ENCODE assay signal across 11 mouse cellular contexts in the genomic region with DNA sequence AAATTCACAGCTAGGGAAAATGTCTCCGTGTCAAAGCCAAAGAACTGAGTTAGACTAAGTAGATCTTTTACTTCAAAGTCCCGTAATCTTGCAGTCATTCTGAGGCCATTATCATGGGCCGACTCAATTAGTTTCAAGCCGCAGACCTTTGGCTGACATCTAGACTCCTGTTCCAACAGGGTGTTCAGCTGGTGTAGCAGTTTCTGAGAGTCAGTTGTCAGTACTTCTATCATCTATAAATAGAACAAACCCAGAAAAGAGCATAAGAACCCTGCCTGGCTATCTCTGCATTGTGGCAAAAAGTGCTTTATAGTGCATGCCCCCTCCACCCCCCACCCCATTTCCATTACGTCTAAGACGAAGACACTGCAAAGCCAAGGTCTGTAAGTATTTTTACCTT. TPM values are rescaled to one million over a fixed set of nuclear protein-coding genes. Genes with fewer than 3 reads are reported as not detected.
A peak's percentile ranks its signal among the peaks of the same experiment; 100 is the strongest.
DNase-seq lines count a peak whose midpoint lies in the region; ATAC-seq and TF ChIP-seq lines count a peak whose summit lies in the region.
"Had no signal": no experiment of that assay in that cellular context is flagged by ENCODE, and none has a peak within 500 bp of the region (broad histone marks: within the 10 kb centered on the region; RNA-seq: fewer than 3 reads in every experiment).

No protein-coding gene starts in this region.

- TF ChIP-seq CTCF in lung, adult 2 months (IDR thresholded peaks at IDR 0.05; ENCODE audit: insufficient read depth, low read length) = no peak

- no peak for TF ChIP-seq POLR2A in lung, adult 2 months (IDR thresholded peaks at IDR 0.05; ENCODE audit: borderline replicate concordance, extremely low read depth, low read depth, low read length)

- peak overlapping the region; percentile 79; the same call in 1 of the 2 replicates for H3K4me2 ChIP-seq in embryonic facial prominence, embryonic 12.5 days (replicated peaks)
- peak overlapping the region; percentile 63 for H3K4me2 ChIP-seq in lung, embryonic 16.5 days (ENCODE audit: low read depth, low read length)
- peak overlapping the region; percentile 69 for H3K4me2 ChIP-seq in intestine, embryonic 14.5 days (ENCODE audit: low read length)
- H3K4me2 ChIP-seq in stomach, embryonic 15.5 days = peak overlapping the region; percentile 64

- H3K36me3 ChIP-seq in embryonic facial prominence, embryonic 12.5 days = 0 out of 2 replicates have a peak, but pooled peaks cover 2% of the 10 kb centered on the region
- peaks cover 12% of the 10 kb centered on the region for H3K36me3 ChIP-seq in embryonic facial prominence, embryonic 10.5 days (replicated peaks)
- H3K36me3 ChIP-seq in lung, embryonic 16.5 days (ENCODE audit: control insufficient read depth, insufficient read depth, low read length) = peaks cover 8% of the 10 kb centered on the region
- peaks cover 18% of the 10 kb centered on the region; the same call in 1 of the 2 replicates for H3K36me3 ChIP-seq in intestine, embryonic 14.5 days (ENCODE audit: control insufficient read depth, insufficient read depth, low read length)
- 0 out of 2 replicates have a peak, but pooled peaks cover 10% of the 10 kb centered on the region for H3K36me3 ChIP-seq in stomach, embryonic 15.5 days

- no peak overlapping the region for H3K9ac ChIP-seq in embryonic facial prominence, embryonic 12.5 days
- no peak overlapping the region for H3K9ac ChIP-seq in lung, embryonic 16.5 days (ENCODE audit: low read length)
- H3K9ac ChIP-seq in intestine, embryonic 14.5 days (ENCODE audit: low read length) = no peak overlapping the region
- H3K9ac ChIP-seq in stomach, embryonic 15.5 days = no peak overlapping the region

- H3K27me3 ChIP-seq in embryonic facial prominence, embryonic 12.5 days = no peaks in the 10 kb centered on the region
- no peaks in the 10 kb centered on the region for H3K27me3 ChIP-seq in embryonic facial prominence, embryonic 10.5 days (replicated peaks; ENCODE audit: low read depth, poor library complexity, severe bottlenecking)
- no peaks in the 10 kb centered on the region for H3K27me3 ChIP-seq in lung, embryonic 16.5 days (ENCODE audit: control insufficient read depth, insufficient read depth, low read depth, low read length)
- H3K27me3 ChIP-seq in intestine, embryonic 14.5 days (replicated peaks; ENCODE audit: control insufficient read depth, insufficient read depth, low read length) = no peaks in the 10 kb centered on the region
- no peaks in the 10 kb centered on the region for H3K27me3 ChIP-seq in stomach, embryonic 15.5 days (replicated peaks)

- no peak overlapping the region for H3K27ac ChIP-seq in embryonic facial prominence, embryonic 12.5 days
- H3K27ac ChIP-seq in embryonic facial prominence, embryonic 10.5 days (replicated peaks) = no peak overlapping the region
- no peak overlapping the region for H3K27ac ChIP-seq in lung, embryonic 16.5 days (ENCODE audit: low read length)
- H3K27ac ChIP-seq in intestine, embryonic 14.5 days (ENCODE audit: low read depth) = no peak overlapping the region
- no peak overlapping the region for H3K27ac ChIP-seq in stomach, embryonic 15.5 days

- no peak for ATAC-seq in embryonic facial prominence, embryonic 12.5 days (ENCODE audit: insufficient number of reproducible peaks, insufficient read depth, low FRiP score, low TSS enrichment)
- ATAC-seq in lung, embryonic 16.5 days (ENCODE audit: low read depth) = no peak
- ATAC-seq in intestine, embryonic 14.5 days (replicated peaks; ENCODE audit: low FRiP score, low TSS enrichment, low read depth) = no peak
- ATAC-seq in stomach, embryonic 15.5 days (ENCODE audit: insufficient read depth, low FRiP score, low read depth) = no peak
- no peak for ATAC-seq in granulocyte monocyte progenitor cell, adult 5-6 weeks (replicated peaks; ENCODE audit: poor library complexity, severe bottlenecking)

- 61% methylated on average over 6 of the region's 6 CpGs for WGBS in embryonic facial prominence, embryonic 12.5 days
- WGBS in embryonic facial prominence, embryonic 10.5 days = 78% methylated on average over 6 of the region's 6 CpGs
- 44% methylated on average over 6 of the region's 6 CpGs for WGBS in lung, embryonic 16.5 days
- 60% methylated on average over 6 of the region's 6 CpGs for WGBS in lung, adult 2 months
- 65% methylated on average over 6 of the region's 6 CpGs for WGBS in intestine, embryonic 14.5 days
- 41% methylated on average over 6 of the region's 6 CpGs for WGBS in stomach, embryonic 15.5 days

- H3K9me3 ChIP-seq in embryonic facial prominence, embryonic 12.5 days = no peaks in the 10 kb centered on the region
- no peaks in the 10 kb centered on the region for H3K9me3 ChIP-seq in embryonic facial prominence, embryonic 10.5 days
- H3K9me3 ChIP-seq in lung, embryonic 16.5 days (ENCODE audit: control insufficient read depth, low read length) = no peaks in the 10 kb centered on the region
- no peaks in the 10 kb centered on the region for H3K9me3 ChIP-seq in intestine, embryonic 14.5 days (ENCODE audit: control insufficient read depth, low read length)
- H3K9me3 ChIP-seq in stomach, embryonic 15.5 days = no peaks in the 10 kb centered on the region

- no peak for DNase-seq in embryonic facial prominence, embryonic 10.5 days (ENCODE audit: low spot score)
- no peak for DNase-seq in lung, adult 2 months
- no peak for DNase-seq in intestine, embryonic 14.5 days (ENCODE audit: low spot score)
- DNase-seq in layer of hippocampus, postnatal 10 days (ENCODE audit: low spot score in 2 of 2) = no peak
- DNase-seq: adrenal gland, postnatal 25 days; lung, postnatal 36 days; spleen, adult 18-20 months had no signal

- H3K4me3 ChIP-seq in embryonic facial prominence, embryonic 12.5 days = no peak overlapping the region
- H3K4me3 ChIP-seq in embryonic facial prominence, embryonic 10.5 days = no peak overlapping the region
- H3K4me3 ChIP-seq in lung, embryonic 16.5 days (ENCODE audit: low read length) = 0 out of 2 replicates have a peak overlapping the region, but pooled peaks have one; percentile 11
- H3K4me3 ChIP-seq in lung, adult 2 months (replicated peaks; ENCODE audit: extremely low read depth, low read depth, low read length) = no peak overlapping the region
- 0 out of 2 replicates have a peak overlapping the region, but pooled peaks have one; percentile 67 for H3K4me3 ChIP-seq in intestine, embryonic 14.5 days (ENCODE audit: low read depth, low read length)
- H3K4me3 ChIP-seq in stomach, embryonic 15.5 days (replicated peaks) = no peak overlapping the region; the same call in 1 of the 2 replicates

- peaks cover 10% of the 10 kb centered on the region; the same call in 1 of the 2 replicates for H3K4me1 ChIP-seq in embryonic facial prominence, embryonic 12.5 days
- peaks cover 20% of the 10 kb centered on the region for H3K4me1 ChIP-seq in embryonic facial prominence, embryonic 10.5 days
- H3K4me1 ChIP-seq in lung, embryonic 16.5 days (replicated peaks; ENCODE audit: control insufficient read depth, insufficient read depth, low read length) = peaks cover 7% of the 10 kb centered on the region
- H3K4me1 ChIP-seq in lung, adult 2 months (ENCODE audit: control insufficient read depth, insufficient read depth, low read length) = no peaks in the 10 kb centered on the region; the same call in 1 of the 2 replicates
- peaks cover 3% of the 10 kb centered on the region; the same call in 1 of the 2 replicates for H3K4me1 ChIP-seq in intestine, embryonic 14.5 days (replicated peaks; ENCODE audit: control insufficient read depth, insufficient read depth, low read length)
- H3K4me1 ChIP-seq in stomach, embryonic 15.5 days = 0 out of 2 replicates have a peak, but pooled peaks cover 3% of the 10 kb centered on the region

RNA-seq across cellular contexts. Expression of gene Ccng1, which starts 1.3 kb away (rescaled TPM):
- polyA plus RNA-seq in embryonic facial prominence, embryonic 12.5 days (2016; fragmentation: Nextera tagmentation; extraction: Ambion mirVana) = 34.3 and 39.9 TPM in 2 replicates
- 31.2 and 31.5 TPM in 2 replicates for polyA plus RNA-seq in embryonic facial prominence, embryonic 10.5 days (2016; fragmentation: Nextera tagmentation; extraction: Ambion mirVana)
- polyA plus RNA-seq in lung, embryonic 16.5 days (2015; fragmentation: Nextera tagmentation; extraction: Ambion mirVana) = 42.3 and 42.4 TPM in 2 replicates
- 11.5 and 19.8 TPM in 2 replicates for polyA plus RNA-seq in lung, adult 2 months (2012; rRNA removed)
- polyA plus RNA-seq in intestine, embryonic 14.5 days (2014; fragmentation: Nextera tagmentation; extraction: Ambion mirVana) = 43.3 and 44.5 TPM in 2 replicates
- polyA plus RNA-seq in stomach, embryonic 15.5 days (2015; fragmentation: Nextera tagmentation; extraction: Ambion mirVana) = 49.4 and 57.8 TPM in 2 replicates
- total RNA-seq in granulocyte monocyte progenitor cell, adult 5-6 weeks (2014; fragmentation: Nextera tagmentation) = 44.0 and 58.2 TPM in 2 replicates
- total RNA-seq in granulocyte monocyte progenitor cell, adult 5-6 weeks (2017) = 53.7 and 71.2 TPM in 2 replicates
- total RNA-seq in layer of hippocampus, postnatal 10 days (2021) = 10 to 100 TPM; 63.1 to 71.6 TPM

RNA-seq across cellular contexts. Expression of gene Nudcd2, which starts 20.4 kb away (rescaled TPM):
- 166 and 178 TPM in 2 replicates for polyA plus RNA-seq in embryonic facial prominence, embryonic 12.5 days (2016; fragmentation: Nextera tagmentation; extraction: Ambion mirVana)
- 222 and 227 TPM in 2 replicates for polyA plus RNA-seq in embryonic facial prominence, embryonic 10.5 days (2016; fragmentation: Nextera tagmentation; extraction: Ambion mirVana)
- 129 and 137 TPM in 2 replicates for polyA plus RNA-seq in lung, embryonic 16.5 days (2015; fragmentation: Nextera tagmentation; extraction: Ambion mirVana)
- 6.7 and 8.4 TPM in 2 replicates for polyA plus RNA-seq in lung, adult 2 months (2012; rRNA removed)
- 147 and 149 TPM in 2 replicates for polyA plus RNA-seq in intestine, embryonic 14.5 days (2014; fragmentation: Nextera tagmentation; extraction: Ambion mirVana)
- polyA plus RNA-seq in stomach, embryonic 15.5 days (2015; fragmentation: Nextera tagmentation; extraction: Ambion mirVana) = 130 and 151 TPM in 2 replicates
- total RNA-seq in granulocyte monocyte progenitor cell, adult 5-6 weeks (2014; fragmentation: Nextera tagmentation) = 77.5 and 108 TPM in 2 replicates
- 176 and 201 TPM in 2 replicates for total RNA-seq in granulocyte monocyte progenitor cell, adult 5-6 weeks (2017)
- total RNA-seq in layer of hippocampus, postnatal 10 days (2021) = 10 to 100 TPM; 24.1 to 25.0 TPM

RNA-seq across cellular contexts. Expression of gene Hmmr, which starts 20.6 kb away (rescaled TPM):
- 47.2 and 54.9 TPM in 2 replicates for polyA plus RNA-seq in embryonic facial prominence, embryonic 12.5 days (2016; fragmentation: Nextera tagmentation; extraction: Ambion mirVana)
- polyA plus RNA-seq in embryonic facial prominence, embryonic 10.5 days (2016; fragmentation: Nextera tagmentation; extraction: Ambion mirVana) = 59.2 and 59.4 TPM in 2 replicates
- polyA plus RNA-seq in lung, embryonic 16.5 days (2015; fragmentation: Nextera tagmentation; extraction: Ambion mirVana) = 53.2 and 55.1 TPM in 2 replicates
- polyA plus RNA-seq in lung, adult 2 months (2012; rRNA removed) = 0.33 and 0.71 TPM in 2 replicates
- 45.0 and 48.0 TPM in 2 replicates for polyA plus RNA-seq in intestine, embryonic 14.5 days (2014; fragmentation: Nextera tagmentation; extraction: Ambion mirVana)
- 48.0 and 51.0 TPM in 2 replicates for polyA plus RNA-seq in stomach, embryonic 15.5 days (2015; fragmentation: Nextera tagmentation; extraction: Ambion mirVana)
- 11.1 and 27.0 TPM in 2 replicates for total RNA-seq in granulocyte monocyte progenitor cell, adult 5-6 weeks (2014; fragmentation: Nextera tagmentation)
- total RNA-seq in granulocyte monocyte progenitor cell, adult 5-6 weeks (2017) = 71.2 and 85.8 TPM in 2 replicates
- total RNA-seq in layer of hippocampus, postnatal 10 days (2021) = 1 to 10 TPM; 3.0 to 3.2 TPM

RNA-seq across cellular contexts. Expression of gene Mat2b, which starts 58.8 kb away (rescaled TPM):
- 80.6 and 89.0 TPM in 2 replicates for polyA plus RNA-seq in embryonic facial prominence, embryonic 12.5 days (2016; fragmentation: Nextera tagmentation; extraction: Ambion mirVana)
- polyA plus RNA-seq in embryonic facial prominence, embryonic 10.5 days (2016; fragmentation: Nextera tagmentation; extraction: Ambion mirVana) = 96.0 and 106 TPM in 2 replicates
- polyA plus RNA-seq in lung, embryonic 16.5 days (2015; fragmentation: Nextera tagmentation; extraction: Ambion mirVana) = 99.4 and 106 TPM in 2 replicates
- 32.0 and 38.8 TPM in 2 replicates for polyA plus RNA-seq in lung, adult 2 months (2012; rRNA removed)
- 88.4 and 89.8 TPM in 2 replicates for polyA plus RNA-seq in intestine, embryonic 14.5 days (2014; fragmentation: Nextera tagmentation; extraction: Ambion mirVana)
- 84.4 and 89.6 TPM in 2 replicates for polyA plus RNA-seq in stomach, embryonic 15.5 days (2015; fragmentation: Nextera tagmentation; extraction: Ambion mirVana)
- 76.7 and 94.3 TPM in 2 replicates for total RNA-seq in granulocyte monocyte progenitor cell, adult 5-6 weeks (2014; fragmentation: Nextera tagmentation)
- total RNA-seq in granulocyte monocyte progenitor cell, adult 5-6 weeks (2017) = 111 and 159 TPM in 2 replicates
- total RNA-seq in layer of hippocampus, postnatal 10 days (2021) = 10 to 100 TPM; 82.4 to 89.3 TPM

Comparison
In these comparisons a context has a peak if more than half of its experiments do, and no peak if none do; other contexts are left out.
1. H3K4me3 ChIP-seq: peak in lung, embryonic 16.5 days (single experiment) and intestine, embryonic 14.5 days (single experiment); none in embryonic facial prominence, embryonic 12.5 days (single experiment), embryonic facial prominence, embryonic 10.5 days (single experiment), lung, adult 2 months (single experiment) and stomach, embryonic 15.5 days (single experiment).
2. RNA of gene Nudcd2, which starts 20.4 kb away (polyA plus RNA-seq): 222 to 227 TPM in embryonic facial prominence, embryonic 10.5 days, 166 to 178 TPM in embryonic facial prominence, embryonic 12.5 days, 147 to 149 TPM in intestine, embryonic 14.5 days, 129 to 137 TPM in lung, embryonic 16.5 days and 130 to 151 TPM in stomach, embryonic 15.5 days; 6.7 to 8.4 TPM in lung, adult 2 months; every median in the first group is over 10 times any median in the second.
3. RNA of gene Hmmr, which starts 20.6 kb away (polyA plus RNA-seq): 59.2 to 59.4 TPM in embryonic facial prominence, embryonic 10.5 days, 53.2 to 55.1 TPM in lung, embryonic 16.5 days, 47.2 to 54.9 TPM in embryonic facial prominence, embryonic 12.5 days, 48.0 to 51.0 TPM in stomach, embryonic 15.5 days and 45.0 to 48.0 TPM in intestine, embryonic 14.5 days; 0.33 to 0.71 TPM in lung, adult 2 months; every median in the first group is over 10 times any median in the second.
4. Peak in every context shown above with its lines, with median percentiles within 50 percentile points of each other: H3K4me2 ChIP-seq.